Mouse (Mus musculus): Measurements from ENCODE around the gene Ciita. TPM values are rescaled to one million over a fixed set of nuclear protein-coding genes. Genes with fewer than 3 reads are reported as not detected.

Gene Ciita
- polyA plus RNA-seq (2012; rRNA removed) = 13.2 and 13.3 TPM in 2 replicates

GRCm38 (mm10) chr16:10479857-10480256, at the start of gene Ciita:
TSS of gene Ciita (plus strand) at chr16:10480059.
- 73% methylated on average over 5 of the region's 5 CpGs for WGBS
- TF ChIP-seq CTCF (IDR thresholded peaks at IDR 0.05; ENCODE audit: insufficient read depth, low read length) (no peak), POLR2A (IDR thresholded peaks at IDR 0.05; ENCODE audit: borderline replicate concordance, extremely low read depth, low read depth, low read length) (no peak)
- Histone ChIP-seq H3K4me3 (replicated peaks; ENCODE audit: extremely low read depth, low read depth, low read length) (no peak within 1 kb of the TSS), H3K4me1 (ENCODE audit: control insufficient read depth, insufficient read depth, low read length) (peaks cover 2% of the 10 kb centered on the region)
- DNase-seq = no peak

- no peak for DNase-seq
- no peak for TF ChIP-seq CTCF (IDR thresholded peaks at IDR 0.05; ENCODE audit: insufficient read depth, low read length)
- Histone ChIP-seq H3K4me3 (replicated peaks; ENCODE audit: extremely low read depth, low read depth, low read length) (no peak overlapping the region), H3K4me1 (ENCODE audit: control insufficient read depth, insufficient read depth, low read length) (no peaks in the 10 kb centered on the region)
- WGBS = 85% methylated on average over 1 of the region's 1 CpGs
These were observed 47.9 kb upstream of the Ciita start for GRCm38 (mm10) chr16:10431911-10432310.

- WGBS = 85% methylated on average over 4 of the region's 4 CpGs
- no peaks in the 10 kb centered on the region for H3K4me1 ChIP-seq (ENCODE audit: control insufficient read depth, insufficient read depth, low read length)
- H3K4me3 ChIP-seq (replicated peaks; ENCODE audit: extremely low read depth, low read depth, low read length) = no peak overlapping the region
- TF ChIP-seq CTCF (IDR thresholded peaks at IDR 0.05; ENCODE audit: insufficient read depth, low read length) = no peak
- DNase-seq = no peak
These were observed 47.5 kb upstream of the Ciita start for GRCm38 (mm10) chr16:10432387-10432786.

- no peak overlapping the region for H3K4me3 ChIP-seq (replicated peaks; ENCODE audit: extremely low read depth, low read depth, low read length)
- H3K4me1 ChIP-seq (ENCODE audit: control insufficient read depth, insufficient read depth, low read length) = no peaks in the 10 kb centered on the region
- no peak for TF ChIP-seq CTCF (IDR thresholded peaks at IDR 0.05; ENCODE audit: insufficient read depth, low read length)
- no peak for TF ChIP-seq POLR2A (IDR thresholded peaks at IDR 0.05; ENCODE audit: borderline replicate concordance, extremely low read depth, low read depth, low read length)
- no peak for DNase-seq
- 79% methylated on average over 5 of the region's 5 CpGs for WGBS
These were observed 46.5 kb upstream of the Ciita start for GRCm38 (mm10) chr16:10433344-10433743.

GRCm38 (mm10) chr16:10436166-10436565, 43.7 kb upstream of the Ciita start:
- H3K4me3 ChIP-seq (replicated peaks; ENCODE audit: extremely low read depth, low read depth, low read length) = no peak overlapping the region
- 79% methylated on average over 6 of the region's 6 CpGs for WGBS
- H3K4me1 ChIP-seq (ENCODE audit: control insufficient read depth, insufficient read depth, low read length) = no peaks in the 10 kb centered on the region
- no peak for DNase-seq
- TF ChIP-seq POLR2A (IDR thresholded peaks at IDR 0.05; ENCODE audit: borderline replicate concordance, extremely low read depth, low read depth, low read length) = no peak

- WGBS = 63% methylated on average over 5 of the region's 5 CpGs
- Histone ChIP-seq H3K4me1 (ENCODE audit: control insufficient read depth, insufficient read depth, low read length) (no peaks in the 10 kb centered on the region), H3K4me3 (replicated peaks; ENCODE audit: extremely low read depth, low read depth, low read length) (no peak overlapping the region)
- TF ChIP-seq CTCF (IDR thresholded peaks at IDR 0.05; ENCODE audit: insufficient read depth, low read length) (no peak), POLR2A (IDR thresholded peaks at IDR 0.05; ENCODE audit: borderline replicate concordance, extremely low read depth, low read depth, low read length) (no peak)
- DNase-seq = no peak
These were observed 41.8 kb upstream of the Ciita start for GRCm38 (mm10) chr16:10438055-10438454.

- WGBS = 74% methylated on average over 6 of the region's 6 CpGs
These were observed 38.5 kb upstream of the Ciita start for GRCm38 (mm10) chr16:10441328-10441727.

GRCm38 (mm10) chr16:10441761-10442160, 38.1 kb upstream of the Ciita start:
- no peak for DNase-seq
- 77% methylated on average over 4 of the region's 4 CpGs for WGBS
- Histone ChIP-seq H3K4me3 (replicated peaks; ENCODE audit: extremely low read depth, low read depth, low read length) (no peak overlapping the region), H3K4me1 (ENCODE audit: control insufficient read depth, insufficient read depth, low read length) (no peaks in the 10 kb centered on the region)
- no peak for TF ChIP-seq CTCF (IDR thresholded peaks at IDR 0.05; ENCODE audit: insufficient read depth, low read length)

More at GRCm38 (mm10) chr16:10441328-10441727, 38.5 kb upstream of the Ciita start:
- Histone ChIP-seq H3K4me3 (replicated peaks; ENCODE audit: extremely low read depth, low read depth, low read length) (no peak overlapping the region), H3K4me1 (ENCODE audit: control insufficient read depth, insufficient read depth, low read length) (no peaks in the 10 kb centered on the region)
- TF ChIP-seq POLR2A (IDR thresholded peaks at IDR 0.05; ENCODE audit: borderline replicate concordance, extremely low read depth, low read depth, low read length) (no peak), CTCF (IDR thresholded peaks at IDR 0.05; ENCODE audit: insufficient read depth, low read length) (no peak)
- no peak for DNase-seq

- no peak overlapping the region for H3K4me3 ChIP-seq (replicated peaks; ENCODE audit: extremely low read depth, low read depth, low read length)
- TF ChIP-seq CTCF (IDR thresholded peaks at IDR 0.05; ENCODE audit: insufficient read depth, low read length) = no peak
- TF ChIP-seq POLR2A (IDR thresholded peaks at IDR 0.05; ENCODE audit: borderline replicate concordance, extremely low read depth, low read depth, low read length) = no peak
- DNase-seq = no peak
- no peaks in the 10 kb centered on the region for H3K4me1 ChIP-seq (ENCODE audit: control insufficient read depth, insufficient read depth, low read length)
These were observed 36.1 kb upstream of the Ciita start for GRCm38 (mm10) chr16:10443723-10444122.

GRCm38 (mm10) chr16:10446573-10447263, 33.1 kb upstream of the Ciita start:
- TF ChIP-seq CTCF (IDR thresholded peaks at IDR 0.05; ENCODE audit: insufficient read depth, low read length) = no peak
- no peak for TF ChIP-seq POLR2A (IDR thresholded peaks at IDR 0.05; ENCODE audit: borderline replicate concordance, extremely low read depth, low read depth, low read length)
- Histone ChIP-seq H3K4me3 (replicated peaks; ENCODE audit: extremely low read depth, low read depth, low read length) (no peak overlapping the region), H3K4me1 (ENCODE audit: control insufficient read depth, insufficient read depth, low read length) (peaks cover 4% of the 10 kb centered on the region; the same call in 1 of the 2 replicates)
- no peak for DNase-seq
- 43% methylated on average over 13 of the region's 13 CpGs for WGBS
